Mouse (Mus musculus) liver, embryonic 14 days (tissue): ENCODE data around the gene Usp17lc. TPM values are rescaled to one million over a fixed set of nuclear protein-coding genes. Genes with fewer than 3 reads are reported as not detected.

ENCODE experiments used
- polyA plus RNA-seq: library from polyadenylated mRNA; depleted of rRNA; stranded (reverse); fragments of >200 nt; gene quantifications from 2 replicates; pipeline ENCODE4 v1.2.3, GENCODE M21; 2012; rRNA removed

The Usp17lc gene
- polyA plus RNA-seq, result not detected in 2 replicates

GRCm38 (mm10) chr7:103414772-103415171 is at the start of gene Usp17lc:
TSS of gene Usp17lc (plus strand) at chr7:103415072.

GRCm38 (mm10) chr7:103386077-103386476 is 28.8 kb upstream of the Usp17lc start, which contains the start of gene Olfr603:
TSS of gene Olfr603 (minus strand) at chr7:103386177.

GRCm38 (mm10) chr7:103445339-103445738 is 30.5 kb downstream of the Usp17lc start, which contains the start of gene Olfr605:
TSS of gene Olfr605 (minus strand) at chr7:103445439.

GRCm38 (mm10) chr7:103448746-103449145 is 33.9 kb downstream of the Usp17lc start, which contains the start of gene Olfr606:
TSS of gene Olfr606 (plus strand) at chr7:103449046.

Other genes with a start within 250 kb of the Usp17lc start
- not detected in 2 replicates for gene Olfr591, start 236.7 kb upstream of the Usp17lc start, polyA plus RNA-seq
- not detected in 2 replicates for gene Olfr592, start 230.3 kb upstream of the Usp17lc start, polyA plus RNA-seq
- not detected in 2 replicates for gene Olfr593, start 203.2 kb upstream of the Usp17lc start, polyA plus RNA-seq
- not detected in 2 replicates for gene Olfr594, start 198.1 kb upstream of the Usp17lc start, polyA plus RNA-seq
- not detected in 2 replicates for gene Usp17ld, start 162.6 kb upstream of the Usp17lc start, polyA plus RNA-seq
- not detected in 2 replicates for gene Olfr596, start 109.4 kb upstream of the Usp17lc start, polyA plus RNA-seq
- not detected in 2 replicates for gene Olfr597, start 98.8 kb upstream of the Usp17lc start, polyA plus RNA-seq
- not detected in 2 replicates for gene Olfr598, start 91.5 kb upstream of the Usp17lc start, polyA plus RNA-seq
- gene Olfr599, start 79.2 kb upstream of the Usp17lc start, polyA plus RNA-seq, result not detected in 2 replicates
- gene Olfr600, start 65.4 kb upstream of the Usp17lc start, polyA plus RNA-seq, result not detected in 2 replicates
- gene Olfr601, start 52.4 kb upstream of the Usp17lc start, polyA plus RNA-seq, result not detected in 2 replicates
- gene Olfr603, start 28.9 kb upstream of the Usp17lc start, polyA plus RNA-seq, result not detected in 2 replicates
- not detected in 2 replicates for gene Olfr605, start 30.4 kb downstream of the Usp17lc start, polyA plus RNA-seq
- not detected in 2 replicates for gene Olfr606, start 34.0 kb downstream of the Usp17lc start, polyA plus RNA-seq
- gene Olfr607, start 49.1 kb downstream of the Usp17lc start, polyA plus RNA-seq, result not detected in 2 replicates
- gene Olfr608, start 54.8 kb downstream of the Usp17lc start, polyA plus RNA-seq, result not detected in 2 replicates
- gene Olfr609, start 83.0 kb downstream of the Usp17lc start, polyA plus RNA-seq, result not detected in 2 replicates
- not detected in 2 replicates for gene Olfr610, start 97.0 kb downstream of the Usp17lc start, polyA plus RNA-seq
- not detected in 2 replicates for gene Olfr611, start 105.8 kb downstream of the Usp17lc start, polyA plus RNA-seq
- gene Olfr612, start 127.6 kb downstream of the Usp17lc start, polyA plus RNA-seq, result not detected in 2 replicates
- gene Olfr613, start 133.0 kb downstream of the Usp17lc start, polyA plus RNA-seq, result not detected in 2 replicates
- not detected in 2 replicates for gene Olfr615, start 141.0 kb downstream of the Usp17lc start, polyA plus RNA-seq
- gene Olfr616, start 154.1 kb downstream of the Usp17lc start, polyA plus RNA-seq, result not detected in 2 replicates
- not detected in 2 replicates for gene Olfr617, start 158.0 kb downstream of the Usp17lc start, polyA plus RNA-seq
- gene Olfr618, start 175.0 kb downstream of the Usp17lc start, polyA plus RNA-seq, result not detected in 2 replicates
- gene Olfr619, start 185.5 kb downstream of the Usp17lc start, polyA plus RNA-seq, result not detected in 2 replicates
- gene Olfr620, start 197.5 kb downstream of the Usp17lc start, polyA plus RNA-seq, result not detected in 2 replicates
- gene Olfr622, start 227.6 kb downstream of the Usp17lc start, polyA plus RNA-seq, result 0.02 TPM in 1 of 2 replicates, not detected in the other
- gene Olfr623, start 248.6 kb downstream of the Usp17lc start, polyA plus RNA-seq, result not detected in 2 replicates